Mouse (Mus musculus): ENCODE data around the gene Bach1.

Bach1 gene

GRCm38 (mm10) chr16:87745192-87745945 is 46.6 kb downstream of the Bach1 start:
- no peak for DNase-seq

GRCm38 (mm10) chr16:87746728-87747127 is 48.0 kb downstream of the Bach1 start:
- peak; percentile 33 for DNase-seq

GRCm38 (mm10) chr16:87751243-87751642 is 52.5 kb downstream of the Bach1 start:
- DNase-seq: no peak

- DNase-seq: no peak
These were observed 53.7 kb downstream of the Bach1 start for GRCm38 (mm10) chr16:87752482-87752881.

GRCm38 (mm10) chr16:87754858-87755257 is 56.1 kb downstream of the Bach1 start:
- DNase-seq: peak; percentile 41

GRCm38 (mm10) chr16:87755915-87756314 is 57.2 kb downstream of the Bach1 start:
- DNase-seq: no peak

- no peak for DNase-seq
These were observed 59.3 kb downstream of the Bach1 start for GRCm38 (mm10) chr16:87758016-87758415.

GRCm38 (mm10) chr16:87764668-87765109 is 65.9 kb downstream of the Bach1 start:
- no peak for DNase-seq

- no peak for DNase-seq
These were observed 67.2 kb downstream of the Bach1 start for GRCm38 (mm10) chr16:87765984-87766383.

GRCm38 (mm10) chr16:87770576-87770975 is 71.8 kb downstream of the Bach1 start:
- DNase-seq: no peak

- no peak for DNase-seq
These were observed 73.2 kb downstream of the Bach1 start for GRCm38 (mm10) chr16:87771926-87772325.

GRCm38 (mm10) chr16:87774398-87774797 is 75.7 kb downstream of the Bach1 start:
- no peak for DNase-seq

GRCm38 (mm10) chr16:87777373-87777772 is 78.6 kb downstream of the Bach1 start:
- no peak for DNase-seq

GRCm38 (mm10) chr16:87781637-87782036 is 82.9 kb downstream of the Bach1 start:
- DNase-seq: no peak
